Mouse (Mus musculus) CD4-positive, CD25-positive, alpha-beta regulatory T cell, adult 4 months (primary cell): ENCODE data around the gene Stxbp5l. TPM values are rescaled to one million over a fixed set of nuclear protein-coding genes. Genes with fewer than 3 reads are reported as not detected.
"Not testable (repeated sequence)": the region's sequence is repeated elsewhere in the genome, so short reads cannot be mapped to it uniquely, and the experiment has no call there.

Experiments
- ATAC-seq: one replicate; pipeline ENCODE4 v1.8.0; 2017
- polyA plus RNA-seq, 2 experiments: library from polyadenylated mRNA; unstranded; fragments of 100-300 nt; shearing (Covaris generic); gene quantifications; one replicate each; pipeline ENCODE4 v1.2.1; 2017

Gene Stxbp5l
- under 1 TPM in 1 of 2 experiments, not detected in 1; 0.26 TPM for polyA plus RNA-seq

- ATAC-seq, result no peak
Observed at GRCm38 (mm10) chr16:37384821-37385344, at the start of gene Stxbp5l. TSS of gene Stxbp5l (minus strand) at chr16:37384962.

GRCm38 (mm10) chr16:37433418-37434204 is 48.8 kb upstream of the Stxbp5l start:
- no peak for ATAC-seq

- no peak for ATAC-seq
Observed at GRCm38 (mm10) chr16:37425434-37425833, 40.7 kb upstream of the Stxbp5l start.

- no peak for ATAC-seq
Observed at GRCm38 (mm10) chr16:37422874-37423273, 38.1 kb upstream of the Stxbp5l start.

- ATAC-seq, result no peak
Observed at GRCm38 (mm10) chr16:37421851-37422250, 37.1 kb upstream of the Stxbp5l start.

GRCm38 (mm10) chr16:37420512-37420911 is 35.8 kb upstream of the Stxbp5l start:
- ATAC-seq, result no peak

- no peak for ATAC-seq
Observed at GRCm38 (mm10) chr16:37405536-37405935, 20.8 kb upstream of the Stxbp5l start.

GRCm38 (mm10) chr16:37404922-37405321 is 20.2 kb upstream of the Stxbp5l start:
- ATAC-seq, result no peak

- ATAC-seq, result no peak
Observed at GRCm38 (mm10) chr16:37389964-37390363, 5.2 kb upstream of the Stxbp5l start.

GRCm38 (mm10) chr16:37389201-37389905 is 4.6 kb upstream of the Stxbp5l start:
- ATAC-seq, result no peak

GRCm38 (mm10) chr16:37384369-37384768 is 393 bp downstream of the Stxbp5l start:
- ATAC-seq, result no peak

GRCm38 (mm10) chr16:37383426-37383825 is 1.3 kb downstream of the Stxbp5l start:
- ATAC-seq, result no peak

- ATAC-seq, result no peak
Observed at GRCm38 (mm10) chr16:37372716-37373115, 12.0 kb downstream of the Stxbp5l start.

- no peak for ATAC-seq
Observed at GRCm38 (mm10) chr16:37367426-37367825, 17.3 kb downstream of the Stxbp5l start.

GRCm38 (mm10) chr16:37363958-37364357 is 20.8 kb downstream of the Stxbp5l start:
- ATAC-seq, result no peak

- no peak for ATAC-seq
Observed at GRCm38 (mm10) chr16:37355621-37356020, 29.1 kb downstream of the Stxbp5l start.

GRCm38 (mm10) chr16:37347092-37347491 is 37.7 kb downstream of the Stxbp5l start:
- ATAC-seq, result no peak

GRCm38 (mm10) chr16:37344960-37345359 is 39.8 kb downstream of the Stxbp5l start:
- ATAC-seq, result no peak

GRCm38 (mm10) chr16:37341446-37341845 is 43.3 kb downstream of the Stxbp5l start:
- not testable (repeated sequence) for ATAC-seq

- ATAC-seq, result no peak
Observed at GRCm38 (mm10) chr16:37338177-37338576, 46.6 kb downstream of the Stxbp5l start.

- no peak for ATAC-seq
Observed at GRCm38 (mm10) chr16:37337529-37337928, 47.2 kb downstream of the Stxbp5l start.

GRCm38 (mm10) chr16:37304441-37304840 is 80.3 kb downstream of the Stxbp5l start:
- ATAC-seq, result no peak

GRCm38 (mm10) chr16:37292593-37292992 is 92.2 kb downstream of the Stxbp5l start:
- ATAC-seq, result no peak

GRCm38 (mm10) chr16:37280206-37280605 is 104.6 kb downstream of the Stxbp5l start:
- no peak for ATAC-seq
